Mouse (Mus musculus) cortical plate, adult 2 months (tissue): ENCODE measurements around the gene Gtf2a1l. TPM values are rescaled to one million over a fixed set of nuclear protein-coding genes. Genes with fewer than 3 reads are reported as not detected.

ENCODE experiments used
- H3K27ac ChIP-seq: fragments of 200-500 bp; 2 replicates; pipeline ENCODE4 v1.5.1; 2012; ENCODE audit warnings: low read length, control low read depth, inconsistent platforms; ENCODE audit not compliant: insufficient read depth
- H3K4me1 ChIP-seq: fragments of 200-500 bp; 2 replicates; pipeline ENCODE4 v1.6.1; 2011; ENCODE audit warnings: low read length; ENCODE audit not compliant: control insufficient read depth, insufficient read depth
- H3K4me3 ChIP-seq: fragments of 200-500 bp; 2 replicates; pipeline ENCODE4 v1.5.1; 2011; ENCODE audit warnings: mild to moderate bottlenecking, low read length, control low read depth; ENCODE audit not compliant: insufficient read depth
- CTCF ChIP-seq: fragments of 200-500 bp; IDR thresholded peaks from 2 replicates; pipeline ENCODE4 v1.5.1; 2011; ENCODE audit warnings: mild to moderate bottlenecking, control low read depth, low read length; ENCODE audit not compliant: insufficient read depth; ENCODE audit errors: extremely low read depth
- POLR2A ChIP-seq: fragments of 200-500 bp; IDR thresholded peaks from 2 replicates; pipeline ENCODE4 v1.6.1; 2011; ENCODE audit warnings: mild to moderate bottlenecking, low read length, control low read depth; ENCODE audit not compliant: insufficient read depth; ENCODE audit errors: extremely low read depth
- polyA plus RNA-seq: library from polyadenylated mRNA; depleted of rRNA; stranded (reverse); fragments of >200 nt; gene quantifications from 2 replicates; pipeline ENCODE4 v1.2.3, GENCODE M21; 2012

Gene Gtf2a1l
- polyA plus RNA-seq, 1 experiment = 0.40 TPM

DNA sequence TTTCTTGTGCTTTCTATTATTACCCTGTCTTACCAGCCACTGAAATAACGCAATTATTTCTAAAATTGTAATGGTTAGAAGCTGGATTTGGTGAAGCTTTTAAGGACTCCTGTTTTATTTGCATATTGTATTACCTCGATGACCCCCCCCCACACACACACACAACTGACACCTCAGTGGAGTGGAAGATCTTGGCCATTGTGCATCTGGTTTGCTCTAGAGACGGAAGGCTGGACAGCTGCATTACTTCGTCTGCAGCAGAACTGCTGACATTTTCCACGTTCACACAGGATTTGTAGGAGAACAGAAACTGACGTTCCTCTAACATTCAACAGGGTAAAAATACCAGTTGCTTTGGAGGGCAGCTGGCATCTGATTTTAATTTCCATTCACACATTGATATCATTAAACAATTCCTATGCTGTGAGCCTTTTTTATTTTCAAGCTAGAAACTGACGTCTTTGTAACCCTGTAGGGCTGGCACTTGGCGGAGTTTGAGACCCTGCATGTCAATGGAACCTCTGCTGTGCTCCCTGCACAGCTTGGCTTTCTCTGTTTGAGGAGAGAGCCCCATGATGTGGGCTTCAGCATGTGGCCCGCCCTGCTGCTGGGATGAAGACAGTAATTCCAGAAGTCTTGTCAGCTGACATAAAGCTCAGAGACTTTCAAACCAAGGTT lies 28.3 kb downstream of the Gtf2a1l start:
- no peak overlapping the region for H3K27ac ChIP-seq
- H3K4me1 ChIP-seq = no peaks in the 10 kb centered on the region
- no peak overlapping the region for H3K4me3 ChIP-seq
- no peak for TF ChIP-seq CTCF
- no peak for TF ChIP-seq POLR2A

DNA sequence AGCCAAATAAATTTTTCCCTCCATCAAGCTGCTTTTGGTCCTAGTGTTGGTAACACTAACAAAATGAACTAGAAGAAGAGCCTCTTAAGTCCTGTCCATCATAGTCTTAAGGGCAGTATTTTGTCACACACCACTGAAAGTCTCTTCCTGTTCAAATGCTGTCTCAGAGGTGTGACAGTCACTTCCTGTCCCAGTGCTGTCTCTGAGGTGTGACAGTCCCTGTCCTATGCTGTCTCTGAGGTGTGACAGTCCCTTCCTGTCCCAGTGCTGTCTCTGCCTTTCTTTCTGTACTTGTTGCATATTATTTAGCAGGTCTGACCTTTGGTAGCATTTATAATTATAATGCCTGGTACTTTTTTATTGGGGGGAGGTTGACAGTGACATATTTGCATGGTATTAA lies 32.4 kb downstream of the Gtf2a1l start:
- peaks cover 1% of the 10 kb centered on the region; the same call in 1 of the 2 replicates for H3K4me1 ChIP-seq
- H3K27ac ChIP-seq = no peak overlapping the region
- H3K4me3 ChIP-seq = no peak overlapping the region
- no peak for TF ChIP-seq CTCF

GRCm38 (mm10) chr17:88702345-88702744 lies 33.9 kb downstream of the Gtf2a1l start:
- Histone ChIP-seq H3K4me1 (peaks cover 1% of the 10 kb centered on the region; the same call in 1 of the 2 replicates), H3K4me3 (no peak overlapping the region), H3K27ac (no peak overlapping the region)
- TF ChIP-seq POLR2A (no peak), CTCF (no peak)

DNA sequence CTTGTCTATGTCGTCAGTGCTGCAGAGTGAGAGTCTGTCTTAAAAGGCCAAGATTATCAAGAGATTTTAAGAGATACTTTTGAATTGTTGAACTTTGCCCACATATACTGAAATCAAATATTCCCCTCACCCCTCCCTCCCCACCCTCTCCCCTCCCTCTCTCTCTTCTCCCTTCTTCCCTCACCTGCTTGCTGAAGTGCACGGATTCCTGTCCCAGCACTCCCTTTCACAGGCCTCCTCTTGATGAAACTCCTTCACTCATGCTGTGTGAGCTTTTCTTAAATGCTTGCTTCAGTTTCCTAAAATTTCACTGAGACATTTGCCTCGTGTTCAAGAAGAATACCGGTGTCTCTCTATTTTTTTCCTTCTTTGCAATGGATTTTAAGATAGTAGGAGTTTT lies 34.7 kb downstream of the Gtf2a1l start:
- no peak overlapping the region for H3K4me3 ChIP-seq
- no peak overlapping the region for H3K27ac ChIP-seq
- peaks cover 1% of the 10 kb centered on the region; the same call in 1 of the 2 replicates for H3K4me1 ChIP-seq
- TF ChIP-seq CTCF (no peak), POLR2A (no peak)

- Histone ChIP-seq H3K27ac (no peak overlapping the region), H3K4me1 (peaks cover 1% of the 10 kb centered on the region; the same call in 1 of the 2 replicates), H3K4me3 (no peak overlapping the region)
- TF ChIP-seq POLR2A (no peak), CTCF (no peak)
Observed at GRCm38 (mm10) chr17:88706231-88706649, 37.8 kb downstream of the Gtf2a1l start.

DNA sequence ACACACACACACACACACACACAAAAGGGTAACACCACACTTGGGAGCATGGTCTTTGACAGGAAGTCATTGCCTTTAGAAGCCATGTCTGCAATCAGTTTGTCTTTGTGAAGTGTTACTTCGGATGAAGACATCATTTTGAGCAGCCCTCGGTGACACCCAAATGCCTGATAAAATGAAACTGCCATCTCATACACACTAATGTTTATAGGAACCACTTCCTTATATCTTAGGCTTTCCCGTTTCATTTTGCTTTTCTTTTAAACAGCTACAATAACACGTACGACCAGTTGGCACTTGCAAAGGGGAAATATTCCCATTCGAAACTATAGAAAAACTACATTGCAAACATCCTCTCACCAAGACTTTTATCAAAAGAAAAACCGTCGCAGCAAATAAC lies 81.2 kb downstream of the Gtf2a1l start:
- 0 out of 2 replicates have a peak, but pooled peaks cover 3% of the 10 kb centered on the region for H3K4me1 ChIP-seq
- TF ChIP-seq POLR2A = no peak
- no peak for TF ChIP-seq CTCF
- no peak overlapping the region for H3K27ac ChIP-seq
- 0 out of 2 replicates have a peak overlapping the region, but pooled peaks have one; percentile 3 for H3K4me3 ChIP-seq

- TF ChIP-seq POLR2A (no peak), CTCF (peak; percentile 62)
- Histone ChIP-seq H3K4me1 (peaks cover 3% of the 10 kb centered on the region; the same call in 1 of the 2 replicates), H3K27ac (no peak overlapping the region), H3K4me3 (no peak overlapping the region)
Observed at GRCm38 (mm10) chr17:88752827-88753471, 84.5 kb downstream of the Gtf2a1l start.

GRCm38 (mm10) chr17:88753472-88753857 lies 85.0 kb downstream of the Gtf2a1l start:
- TF ChIP-seq CTCF = no peak
- no peak for TF ChIP-seq POLR2A
- Histone ChIP-seq H3K27ac (no peak overlapping the region), H3K4me1 (peaks cover 5% of the 10 kb centered on the region; the same call in 1 of the 2 replicates), H3K4me3 (no peak overlapping the region)

GRCm38 (mm10) chr17:88755776-88756175 lies 87.3 kb downstream of the Gtf2a1l start:
- H3K4me3 ChIP-seq = no peak overlapping the region
- H3K27ac ChIP-seq = no peak overlapping the region
- no peak for TF ChIP-seq POLR2A
- TF ChIP-seq CTCF = no peak
- peaks cover 3% of the 10 kb centered on the region; the same call in 1 of the 2 replicates for H3K4me1 ChIP-seq

DNA sequence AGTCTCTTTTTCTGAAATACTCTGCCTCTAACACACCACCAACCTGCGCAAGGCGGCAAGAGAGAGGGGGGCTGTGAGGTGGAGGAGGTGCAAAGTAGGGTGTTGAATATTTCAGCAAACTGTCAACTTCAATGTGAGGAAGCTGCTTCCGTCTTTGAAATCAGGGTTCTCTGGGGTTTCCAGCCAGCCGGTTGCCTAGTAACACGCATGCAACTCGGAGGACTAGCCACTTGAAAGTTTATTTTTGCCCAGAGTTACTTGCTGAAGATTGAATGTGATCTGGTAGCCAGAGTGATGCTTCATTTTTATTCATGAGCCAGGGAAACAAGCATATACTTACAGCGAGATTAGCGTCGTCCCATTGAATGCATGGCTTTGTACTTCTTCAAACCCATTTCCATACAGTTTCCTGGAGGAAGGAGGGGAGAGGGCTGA lies 89.6 kb downstream of the Gtf2a1l start:
- no peak overlapping the region for H3K27ac ChIP-seq
- peaks cover 3% of the 10 kb centered on the region; the same call in 1 of the 2 replicates for H3K4me1 ChIP-seq
- no peak overlapping the region for H3K4me3 ChIP-seq
- no peak for TF ChIP-seq CTCF
- TF ChIP-seq POLR2A = no peak
